Mouse (Mus musculus): Measurements from ENCODE around the gene Mnt.

The Mnt gene

DNA sequence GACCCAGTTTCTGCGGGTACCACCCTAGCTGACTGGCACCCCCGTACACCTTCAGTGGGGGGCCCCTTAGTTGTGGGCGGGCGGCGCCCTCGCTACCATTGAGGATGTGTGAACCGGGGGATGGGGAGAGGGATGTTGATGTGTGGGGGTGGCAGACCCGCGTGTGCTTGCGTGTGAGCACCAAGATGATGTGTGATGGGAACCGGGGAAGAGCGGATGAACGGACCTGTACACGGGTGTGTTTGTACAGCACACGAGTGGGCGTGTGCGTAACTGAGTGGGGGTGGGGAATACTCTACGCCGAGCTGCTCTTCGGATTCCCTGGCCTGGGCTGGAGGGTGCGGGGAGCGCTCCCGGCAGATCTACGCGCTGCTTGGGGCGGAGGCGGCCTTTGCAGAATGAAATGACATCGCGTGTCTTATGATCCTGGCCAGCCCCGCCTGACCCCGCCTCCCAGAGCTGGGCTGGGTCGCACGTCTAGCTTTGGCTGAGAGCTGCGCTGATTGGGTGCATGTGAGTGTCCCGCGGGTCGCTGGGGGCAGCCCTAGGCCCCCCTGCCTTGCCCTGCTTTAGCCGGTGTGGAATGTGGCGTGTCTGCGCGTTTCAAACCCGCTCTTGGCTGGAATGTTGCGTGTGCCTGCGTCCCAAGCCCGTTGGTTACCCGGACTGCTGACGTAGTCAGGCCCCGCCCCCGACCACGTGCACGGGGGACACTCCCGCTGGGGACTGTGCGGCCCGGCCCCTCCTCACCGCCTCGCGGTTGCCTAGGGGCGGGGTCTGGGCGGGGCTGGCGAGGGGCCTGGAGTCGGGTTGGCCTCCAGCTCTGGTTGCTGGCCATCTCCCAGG is 1.1 kb downstream of the Mnt start:
- peak; percentile 99 for DNase-seq (ENCODE audit: low spot score)

DNA sequence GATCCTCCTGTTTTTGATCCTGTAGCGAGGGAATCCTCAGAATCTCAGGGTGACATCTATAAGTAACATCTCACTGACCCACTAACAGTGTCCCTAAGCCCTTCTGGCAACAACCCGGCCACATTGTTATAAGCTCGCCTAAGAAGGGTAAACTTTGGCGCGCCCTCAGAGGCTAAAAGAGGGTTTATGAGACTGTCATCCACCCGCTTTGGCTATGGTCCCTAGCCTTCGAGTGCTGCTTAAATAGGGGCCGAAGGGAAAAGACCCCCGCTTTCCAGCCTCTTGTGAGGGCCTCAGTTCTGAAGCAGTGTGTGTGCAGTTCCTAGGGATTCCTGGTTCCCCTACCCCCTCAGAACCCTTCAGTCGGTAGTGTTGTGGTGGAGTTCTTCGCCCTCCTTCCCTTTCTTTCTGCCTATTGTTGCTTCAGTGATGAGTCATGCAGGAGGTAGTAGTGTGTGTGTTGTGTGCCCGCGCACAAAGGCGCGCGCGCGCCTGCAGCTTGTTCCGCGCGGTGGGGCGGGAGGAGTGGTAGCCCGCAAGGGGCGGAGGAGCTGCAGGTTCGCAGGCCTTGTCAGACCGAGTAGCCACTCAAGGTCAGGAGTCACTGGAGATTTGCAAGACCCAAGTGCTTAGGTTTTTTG is 1.9 kb downstream of the Mnt start:
- peak; percentile 54 for DNase-seq (ENCODE audit: low spot score)

DNA sequence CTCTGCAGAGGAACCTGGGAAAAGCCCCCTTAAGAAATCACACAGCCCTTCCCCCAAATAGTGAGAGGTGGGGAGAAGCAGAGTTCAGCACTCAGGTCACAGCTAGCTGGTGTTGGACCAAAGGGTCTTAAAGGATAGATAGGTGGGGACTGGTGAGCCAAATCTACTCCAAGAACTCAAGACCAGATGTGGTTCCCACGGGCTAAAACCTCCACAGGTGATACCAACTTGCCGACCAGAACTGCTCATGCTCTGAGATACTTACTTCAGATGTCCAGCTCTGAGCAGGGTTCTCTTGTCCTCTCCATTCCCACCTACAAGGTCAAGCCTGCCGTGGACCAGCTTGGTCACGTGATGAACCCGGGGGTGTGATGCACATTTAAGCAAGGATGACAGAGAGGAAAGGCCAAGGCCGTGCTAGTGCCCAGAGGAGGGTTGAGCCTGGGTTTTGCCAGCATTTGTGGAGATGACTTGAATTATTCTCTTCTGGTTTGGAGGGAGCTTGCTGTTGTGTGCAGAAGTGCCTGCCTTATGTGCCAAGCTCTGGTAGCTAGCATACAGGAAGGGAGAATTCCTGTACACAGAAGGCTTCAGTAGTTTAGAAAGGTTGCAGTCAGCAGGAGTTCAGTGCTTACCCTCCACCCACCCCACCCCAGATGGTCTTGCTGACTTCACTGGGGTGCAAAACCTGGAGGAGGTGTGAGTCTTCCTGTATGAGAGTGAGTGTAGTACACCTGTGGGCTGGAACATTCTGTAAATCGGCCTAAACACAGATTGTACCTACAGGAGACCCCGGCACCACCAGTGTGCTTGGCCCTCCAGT is 3.0 kb downstream of the Mnt start:
- no peak for DNase-seq (ENCODE audit: low spot score)

DNA sequence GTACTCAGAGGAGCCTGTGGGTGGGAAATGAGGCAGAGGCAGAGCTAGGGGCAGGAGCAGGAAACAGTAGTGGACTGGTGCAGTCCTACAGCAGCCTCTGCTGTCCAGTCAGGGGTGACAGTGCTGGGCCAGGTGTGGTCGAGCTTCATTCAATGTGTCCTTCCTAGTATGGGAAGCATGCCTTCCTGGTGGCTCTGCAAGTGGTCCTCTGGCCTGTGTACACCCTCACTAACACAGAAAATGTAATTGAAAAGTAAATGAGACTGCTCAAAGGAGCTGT is 3.6 kb downstream of the Mnt start:
- DNase-seq (ENCODE audit: low spot score) = no peak

DNA sequence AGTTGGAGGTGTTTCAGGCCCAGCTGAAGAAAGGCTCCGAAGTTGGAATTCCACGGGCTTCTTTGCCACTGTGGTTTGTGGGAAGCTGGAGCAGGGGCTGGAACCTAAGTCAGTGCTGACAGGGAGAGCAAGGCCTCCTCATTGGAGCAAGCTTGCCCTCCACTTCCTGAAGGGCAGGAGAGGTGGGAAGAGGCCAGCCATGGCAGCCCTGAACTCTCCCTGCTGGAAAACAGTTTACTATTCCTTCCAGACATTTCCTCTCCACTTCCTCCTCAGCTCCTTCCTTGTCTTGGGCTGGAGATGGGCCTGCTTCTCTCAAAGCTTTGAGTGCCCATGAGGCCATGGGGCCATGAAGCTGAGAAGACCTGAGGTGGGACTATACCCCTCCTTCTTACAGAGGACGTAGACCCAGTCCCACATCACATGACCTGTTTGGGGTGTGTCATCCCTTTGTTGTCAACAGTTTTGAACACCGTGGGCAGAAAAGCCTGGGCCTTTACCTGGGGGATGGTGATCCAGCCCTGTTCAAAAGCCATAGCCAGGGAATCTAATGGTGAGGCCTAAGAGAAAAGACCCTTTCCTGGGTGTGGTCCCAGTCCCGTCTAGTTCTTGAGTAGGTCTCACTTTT is 4.0 kb downstream of the Mnt start:
- no peak for DNase-seq (ENCODE audit: low spot score)

DNA sequence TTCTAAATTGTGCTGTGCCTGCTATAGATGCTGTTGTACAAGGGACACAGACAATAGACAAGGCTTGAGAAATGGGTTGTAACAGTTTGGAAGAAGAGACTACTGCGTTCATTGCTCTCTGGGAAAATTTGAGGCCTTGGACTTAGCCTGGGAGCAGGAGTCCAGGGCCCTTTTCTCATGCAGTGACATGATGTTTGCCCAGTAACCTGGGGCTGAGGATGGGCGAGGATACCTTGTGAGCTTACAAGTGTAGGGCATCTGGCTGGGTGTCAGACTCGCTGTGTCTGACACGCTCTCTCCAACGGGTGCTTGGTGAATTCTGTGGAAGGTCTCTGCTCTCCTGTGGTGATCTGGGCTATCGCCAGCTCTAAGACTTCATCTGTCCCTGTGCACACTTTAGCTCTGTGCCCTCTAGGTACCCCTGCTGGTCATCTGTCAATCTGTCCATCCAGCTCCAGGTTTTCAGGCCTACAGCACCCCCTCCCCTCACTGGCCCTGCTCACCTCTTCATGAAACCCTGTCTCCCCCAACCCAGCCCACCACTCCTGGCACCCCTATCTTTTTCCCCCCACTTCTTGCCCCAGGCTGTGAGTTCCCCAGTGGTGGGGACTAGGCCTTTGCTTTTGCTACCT is 5.0 kb downstream of the Mnt start:
- DNase-seq (ENCODE audit: low spot score) = no peak

DNA sequence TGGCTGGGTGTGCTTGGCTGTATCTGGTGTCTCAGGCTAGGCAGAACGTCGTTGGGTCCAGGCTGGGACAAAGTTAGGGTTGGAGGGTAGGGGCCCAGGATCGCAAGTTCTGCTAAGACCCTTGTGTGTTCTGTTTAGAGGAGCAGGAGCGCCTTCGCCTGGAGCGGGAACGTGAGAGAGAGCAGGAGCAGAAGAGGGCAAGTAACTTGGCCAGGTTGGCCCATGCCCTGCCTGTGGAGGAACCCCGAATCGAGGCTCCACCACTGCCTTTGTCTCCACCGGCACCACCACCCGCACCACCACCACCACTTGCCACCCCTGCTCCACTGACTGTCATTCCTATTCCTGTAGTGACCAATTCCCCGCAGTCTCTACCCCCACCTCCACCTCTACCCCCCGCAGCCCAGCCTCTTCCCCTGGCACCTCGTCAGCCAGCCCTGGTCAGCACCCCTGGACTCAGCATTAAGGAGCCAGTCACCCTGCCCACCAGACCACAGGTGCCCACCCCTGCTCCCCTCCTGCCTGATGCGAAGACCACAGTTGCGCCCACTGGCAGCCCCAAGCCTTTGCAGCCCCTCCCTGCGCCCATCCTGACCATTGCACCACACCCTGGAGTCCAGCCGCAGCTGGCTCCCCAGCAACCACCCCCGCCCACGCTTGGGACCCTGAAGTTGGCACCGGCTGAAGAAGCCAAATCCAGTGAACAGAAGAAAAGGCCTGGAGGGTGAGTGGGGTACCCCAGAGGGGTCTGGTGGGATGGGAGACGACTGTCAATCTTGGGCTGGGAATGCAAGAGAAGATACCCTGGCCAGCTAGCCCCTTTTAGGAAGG is 5.7 kb downstream of the Mnt start:
- DNase-seq (ENCODE audit: low spot score) = no peak

DNA sequence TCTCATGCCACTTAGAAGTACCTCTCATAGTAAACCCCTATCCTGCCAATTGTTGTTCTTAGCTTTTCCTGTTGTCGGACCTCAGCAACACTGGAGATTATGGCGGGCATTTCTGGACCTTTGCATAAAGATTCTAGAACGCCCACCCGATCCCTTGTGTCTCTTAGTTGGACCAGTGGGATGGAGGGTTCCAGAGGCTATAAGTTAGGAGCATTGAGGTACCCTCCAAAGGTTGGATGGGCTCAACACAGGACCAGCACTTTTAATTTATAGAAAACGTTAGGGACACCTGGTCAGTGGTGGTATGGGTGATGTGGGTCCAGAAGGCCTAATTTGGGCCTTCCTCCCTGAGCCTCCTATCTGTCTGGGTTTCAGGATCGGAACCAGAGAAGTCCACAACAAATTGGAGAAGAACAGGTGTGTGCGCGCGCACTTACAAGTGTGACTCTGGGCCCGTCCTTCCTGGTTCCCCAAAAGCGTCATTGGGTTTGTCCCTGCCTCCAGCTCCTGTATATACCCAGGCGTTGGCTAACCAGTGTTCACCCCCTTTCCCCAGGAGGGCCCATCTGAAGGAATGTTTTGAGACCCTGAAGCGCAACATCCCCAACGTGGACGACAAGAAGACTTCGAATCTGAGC is 6.5 kb downstream of the Mnt start:
- DNase-seq (ENCODE audit: low spot score) = no peak

DNA sequence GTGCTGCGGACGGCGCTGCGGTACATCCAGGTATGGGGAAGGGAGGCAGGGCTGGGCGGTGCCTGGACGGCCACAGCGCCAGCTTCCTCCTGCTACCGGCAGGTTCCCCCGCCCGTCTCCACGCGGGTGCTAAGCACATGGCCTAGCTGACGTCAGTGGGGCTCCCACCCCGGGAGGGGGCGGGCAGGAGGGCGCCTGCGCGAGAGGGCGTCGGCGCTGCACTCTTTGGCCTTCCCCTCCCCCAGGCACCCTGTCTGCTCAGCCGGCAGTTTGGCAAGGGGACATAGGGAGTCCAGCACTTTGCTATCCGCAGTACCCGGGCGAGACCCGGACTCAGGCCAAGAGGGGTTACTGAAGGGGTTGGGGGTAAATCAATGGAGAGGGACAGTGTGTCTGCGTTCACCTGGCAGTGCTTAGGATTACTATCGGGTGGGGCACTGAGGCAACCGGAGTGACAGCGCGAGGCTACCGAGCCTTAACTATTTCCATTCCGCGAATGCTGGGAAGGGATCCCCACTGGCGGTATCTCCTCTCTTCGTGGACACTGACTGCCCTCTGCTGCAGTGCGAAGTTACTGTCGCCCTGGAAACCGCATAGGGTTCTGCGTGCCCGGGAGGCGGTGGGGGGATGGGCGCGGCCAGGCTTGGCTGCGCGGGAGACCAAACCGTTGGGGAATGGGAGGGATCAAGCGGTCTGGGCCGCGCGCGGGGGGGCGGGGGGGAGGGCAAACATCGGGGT is 7.1 kb downstream of the Mnt start:
- peak; percentile 93 for DNase-seq (ENCODE audit: low spot score)

DNA sequence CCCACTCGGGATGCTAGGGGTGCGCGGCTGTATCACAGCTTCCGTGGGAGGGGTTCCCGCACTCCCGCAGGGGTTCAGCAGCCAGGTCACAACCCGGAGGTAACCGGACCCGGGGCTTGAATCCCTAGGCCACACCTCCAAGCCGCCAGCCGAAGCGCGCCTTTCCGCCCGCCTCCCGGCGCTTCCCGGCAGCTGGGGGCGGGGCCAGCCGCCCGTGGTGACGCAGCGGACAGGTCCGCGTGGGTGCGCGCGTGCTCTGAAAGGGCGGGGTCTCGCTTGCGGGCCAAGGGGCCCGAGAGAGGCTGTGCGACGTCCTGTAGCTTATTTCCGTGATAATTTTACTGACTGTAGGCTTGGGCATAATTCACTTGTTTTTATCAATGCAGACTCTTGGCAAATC is 7.7 kb downstream of the Mnt start:
- DNase-seq (ENCODE audit: low spot score) = peak; percentile 94

DNA sequence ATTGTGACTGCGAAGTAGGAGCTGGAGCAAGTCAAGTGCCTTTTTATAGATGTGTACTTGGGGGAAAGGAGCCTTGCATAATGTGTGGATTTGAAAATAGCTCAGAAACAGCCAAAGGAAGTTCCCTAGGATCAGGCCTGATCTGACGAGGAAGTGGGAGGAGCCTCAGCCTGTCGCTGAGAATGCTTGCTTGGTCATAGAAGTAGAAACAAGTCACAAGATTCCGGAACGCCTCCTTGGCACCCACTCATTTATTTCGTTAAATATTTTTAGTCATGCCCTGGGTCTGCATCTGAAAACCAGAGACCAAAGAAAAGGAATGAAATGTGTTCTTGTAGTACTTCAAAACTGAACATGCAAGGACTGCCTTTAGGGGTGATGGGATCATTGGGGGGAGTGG is 8.3 kb downstream of the Mnt start:
- peak; percentile 59 for DNase-seq (ENCODE audit: low spot score)

DNA sequence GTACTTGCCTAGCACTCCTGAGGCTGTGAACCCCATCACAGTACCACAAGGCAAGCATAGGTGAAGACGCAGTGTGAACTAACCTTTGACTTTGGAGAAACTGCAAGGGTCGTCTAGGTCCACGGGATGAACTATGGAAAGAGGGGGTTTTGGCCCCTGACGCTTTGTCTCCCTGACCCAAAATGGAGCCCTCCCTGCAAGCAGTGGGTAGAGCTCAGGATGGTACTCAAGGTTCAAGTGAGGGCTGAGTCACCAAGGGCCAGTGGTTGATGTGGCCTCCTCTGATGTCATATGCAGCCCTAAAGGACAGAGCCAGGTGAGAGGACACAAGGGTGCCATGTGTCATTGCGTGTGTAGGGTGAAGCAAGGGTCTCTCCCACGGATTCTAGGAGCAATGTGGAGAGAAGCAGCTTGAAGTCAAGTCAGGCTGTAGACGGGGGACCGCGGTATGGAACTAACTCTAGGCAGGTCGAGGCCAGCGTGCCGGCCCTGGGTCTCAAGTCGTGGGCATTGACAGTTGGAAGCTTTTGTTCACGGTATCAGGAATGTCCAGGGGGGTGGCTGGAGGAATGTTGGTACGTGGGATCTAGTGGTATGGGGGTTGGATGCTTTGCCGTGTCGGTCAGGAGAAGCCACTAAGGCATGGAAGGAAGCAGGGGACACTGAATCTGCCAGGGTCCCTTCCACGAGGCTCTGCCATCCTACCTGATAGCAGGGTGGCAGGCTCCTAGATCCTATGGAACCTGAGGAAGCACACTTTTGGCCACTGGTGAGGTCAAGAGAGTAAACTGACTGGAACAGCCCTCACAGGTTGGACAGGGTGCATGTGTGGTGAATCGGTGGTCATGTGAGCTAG is 9.4 kb downstream of the Mnt start:
- no peak for DNase-seq (ENCODE audit: low spot score)

DNA sequence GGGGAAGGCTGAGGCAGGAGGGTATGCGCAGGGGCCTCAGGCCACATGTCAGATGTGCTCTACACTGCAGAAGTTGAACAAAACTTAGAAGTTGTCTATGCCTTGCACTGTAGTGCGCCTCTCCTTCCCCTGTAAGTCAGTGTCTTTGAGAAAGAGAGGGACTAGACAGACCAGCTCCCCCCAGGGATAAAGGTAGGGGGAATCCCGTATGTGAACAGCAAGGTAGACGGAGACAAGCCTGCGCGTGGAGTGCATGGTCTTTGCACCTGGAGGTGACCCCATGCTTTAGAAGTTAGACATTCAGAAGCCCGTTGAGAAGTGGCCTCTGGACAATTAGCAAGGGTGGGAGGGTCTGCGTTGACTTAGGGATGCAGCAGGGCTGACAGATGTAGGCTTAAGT is 10.0 kb downstream of the Mnt start:
- no peak for DNase-seq (ENCODE audit: low spot score)

DNA sequence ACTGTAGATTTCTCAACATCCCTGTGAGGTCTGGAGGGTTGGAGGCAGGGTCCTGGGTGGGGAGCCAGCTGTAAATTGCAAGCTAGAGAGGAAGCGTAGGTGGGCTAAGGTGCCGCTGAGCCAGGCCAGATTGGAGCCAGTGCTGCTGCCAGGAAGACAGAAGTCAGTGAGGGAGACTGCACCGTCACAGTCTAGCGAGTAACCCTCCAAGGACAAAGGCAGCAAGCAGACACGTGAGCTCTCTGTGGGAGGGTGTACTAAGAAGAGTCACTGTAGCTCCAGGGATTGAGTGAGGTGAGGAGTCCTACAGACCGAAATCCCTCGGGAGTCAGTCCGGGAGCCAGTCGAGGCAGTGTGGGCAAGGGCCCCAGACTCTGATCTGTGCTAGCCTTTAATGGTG is 10.6 kb downstream of the Mnt start:
- DNase-seq (ENCODE audit: low spot score) = no peak

DNA sequence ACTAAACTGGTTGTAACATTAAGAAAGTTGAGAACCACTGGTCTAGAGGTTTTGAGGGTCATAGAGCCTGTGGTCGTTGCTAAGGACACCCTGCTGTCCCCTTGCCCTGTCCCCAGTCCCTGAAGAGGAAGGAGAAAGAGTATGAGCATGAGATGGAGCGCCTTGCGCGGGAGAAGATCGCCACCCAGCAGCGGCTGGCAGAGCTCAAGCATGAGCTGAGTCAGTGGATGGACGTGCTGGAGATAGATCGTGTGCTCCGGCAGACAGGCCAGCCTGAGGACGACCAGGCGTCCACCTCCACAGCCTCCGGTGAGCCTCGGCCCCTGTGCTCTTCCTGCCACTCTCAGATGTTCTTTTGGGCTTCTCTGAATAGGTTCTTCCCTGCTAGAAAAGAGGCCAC is 11.3 kb downstream of the Mnt start:
- no peak for DNase-seq (ENCODE audit: low spot score)

DNA sequence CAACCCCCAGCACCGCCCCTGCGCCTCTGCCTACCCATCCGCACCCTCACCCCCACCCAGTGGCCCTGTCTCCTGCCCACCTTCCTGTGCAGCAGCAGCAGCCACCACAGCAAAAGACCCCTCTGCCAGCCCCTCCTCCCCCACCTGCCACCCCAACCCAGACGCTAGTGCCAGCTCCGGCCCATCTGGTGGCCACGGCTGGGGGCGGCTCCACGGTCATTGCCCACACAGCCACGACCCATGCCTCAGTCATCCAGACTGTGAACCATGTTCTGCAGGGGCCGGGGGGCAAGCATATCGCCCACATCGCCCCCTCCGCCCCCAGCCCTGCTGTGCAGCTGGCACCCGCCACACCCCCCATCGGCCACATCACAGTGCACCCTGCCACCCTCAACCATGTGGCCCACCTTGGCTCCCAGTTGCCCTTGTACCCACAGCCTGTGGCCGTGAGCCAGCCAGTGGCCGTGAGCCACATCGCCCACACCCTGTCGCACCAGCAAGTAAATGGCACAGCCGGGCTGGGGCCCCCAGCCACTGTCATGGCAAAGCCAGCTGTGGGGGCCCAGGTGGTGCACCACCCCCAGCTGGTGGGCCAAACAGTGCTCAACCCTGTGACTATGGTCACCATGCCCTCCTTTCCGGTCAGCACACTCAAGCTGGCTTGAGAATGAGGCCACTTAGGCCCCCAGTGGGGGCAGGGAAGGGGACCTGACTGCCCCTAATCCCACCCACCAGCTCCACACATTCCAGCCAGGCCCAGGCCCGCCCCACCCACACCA is 12.1 kb downstream of the Mnt start:
- DNase-seq (ENCODE audit: low spot score) = no peak

DNA sequence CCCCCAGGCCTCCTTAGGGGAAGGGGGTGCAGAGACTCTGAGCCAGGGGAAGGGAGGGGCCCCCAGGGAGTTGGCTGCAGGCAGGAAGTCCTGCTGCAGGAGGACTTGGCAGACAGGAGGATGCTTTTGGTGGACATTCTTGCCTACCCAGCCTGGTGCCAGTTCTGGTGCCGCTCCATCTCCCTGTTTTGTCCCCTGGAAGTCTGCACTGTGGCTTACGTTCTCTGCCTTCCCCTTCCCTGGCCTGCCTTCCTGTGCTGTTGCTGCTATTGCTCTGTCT is 12.7 kb downstream of the Mnt start:
- DNase-seq (ENCODE audit: low spot score) = no peak

DNA sequence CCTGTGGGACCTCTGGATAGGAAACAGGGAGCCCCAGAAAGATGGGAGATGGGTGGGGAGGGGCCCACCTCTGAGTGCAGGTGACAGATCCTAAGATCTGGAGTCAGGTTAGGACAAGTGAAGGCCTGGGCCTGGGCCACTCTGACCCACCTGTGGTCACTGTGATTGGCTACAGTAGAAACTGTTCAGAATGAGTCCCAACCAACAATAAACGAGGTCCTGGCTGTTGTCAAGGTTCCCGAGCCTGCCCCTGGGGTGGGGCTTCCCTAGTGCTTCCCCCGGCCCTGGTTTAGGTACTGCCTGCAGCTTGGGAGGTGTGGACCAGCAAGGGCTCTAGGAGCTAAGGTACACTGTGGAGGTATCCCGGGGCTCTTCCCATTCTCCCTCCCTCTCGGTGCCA is 13.0 kb downstream of the Mnt start:
- DNase-seq (ENCODE audit: low spot score) = no peak

DNA sequence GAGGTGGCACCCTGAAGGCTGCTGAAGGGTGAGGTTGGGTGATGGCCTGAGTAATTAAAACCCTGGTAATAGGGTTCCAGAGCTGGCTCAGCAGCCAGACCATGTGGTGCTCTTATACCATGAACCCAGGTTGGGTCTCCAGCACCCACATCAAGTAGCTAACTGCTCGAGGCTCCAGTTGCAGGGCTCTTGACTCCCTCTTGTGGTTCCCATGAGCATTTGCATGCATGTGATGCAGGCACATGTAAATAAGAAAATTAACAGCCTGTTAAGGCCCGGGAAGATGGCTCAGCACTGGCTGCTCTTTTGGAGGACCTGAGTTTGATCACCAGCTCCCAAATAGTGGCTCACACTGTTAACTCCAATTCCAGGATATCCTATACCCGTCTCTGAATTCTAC is 15.1 kb downstream of the Mnt start:
- DNase-seq (ENCODE audit: low spot score) = no peak
